Mouse (Mus musculus): ENCODE measurements around the gene Card10.
A peak's percentile ranks its signal among the peaks of the same experiment; 100 is the strongest.

DNA sequence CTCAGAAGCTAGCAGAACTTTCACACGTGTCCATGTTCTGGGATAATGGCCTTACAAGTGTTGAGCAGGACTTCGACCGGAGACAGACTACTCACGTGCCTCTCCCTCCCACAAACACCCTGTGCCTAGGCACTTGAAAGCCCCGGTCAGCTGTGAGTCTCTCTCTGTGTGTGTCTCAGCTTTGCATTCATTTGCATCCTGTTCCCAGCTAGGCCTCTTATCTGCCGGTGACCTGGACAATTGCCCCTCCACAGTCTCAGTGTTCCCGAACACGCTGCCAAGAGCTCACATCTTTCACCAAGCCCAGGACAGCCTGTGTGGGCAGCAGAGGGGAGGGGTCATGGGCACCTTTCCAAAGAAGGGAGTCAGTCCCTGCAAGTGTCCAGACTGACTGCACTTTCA, 658 bp upstream of the Card10 start:
- peak; percentile 20; the same call in 1 of the 2 replicates for TF ChIP-seq POLR2A (IDR thresholded peaks at IDR 0.05; ENCODE audit: insufficient read depth, low read depth, low read length)
- TF ChIP-seq CTCF (IDR thresholded peaks at IDR 0.05): no peak

Measured in heart, adult 2 months (tissue).